Mouse (Mus musculus): ENCODE results near the gene Iqsec1. TPM values are rescaled to one million over a fixed set of nuclear protein-coding genes. Genes with fewer than 3 reads are reported as not detected.

Iqsec1 gene
- total and polyA plus RNA-seq, 2 experiments from 2014 or later = 29.0 to 175 TPM

DNA sequence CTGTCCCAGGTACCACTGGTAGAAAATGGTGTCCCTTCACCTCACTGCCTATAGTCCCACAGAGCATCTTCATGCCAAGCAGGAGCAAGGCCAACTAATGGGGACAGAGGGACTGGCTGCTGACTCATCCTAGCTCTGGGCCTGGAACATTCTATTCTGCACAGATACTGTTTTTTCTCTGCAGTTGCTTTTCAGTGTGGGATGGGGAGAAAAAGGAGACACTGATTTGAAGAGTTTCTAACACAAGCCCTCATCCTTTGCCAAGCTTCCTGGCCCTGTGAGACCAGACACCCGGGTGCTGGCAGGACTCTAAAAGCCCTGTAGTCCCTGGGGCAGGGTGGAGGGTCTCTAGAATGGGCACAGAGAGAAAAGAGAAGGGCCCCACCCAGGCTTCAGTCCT, 292.7 kb downstream of the Iqsec1 start:
- Histone ChIP-seq H3K27ac (peak overlapping the region; percentile 32; the same call in 1 of the 2 replicates), H3K36me3 (ENCODE audit: insufficient read depth, low read length) (peaks cover 15% of the 10 kb centered on the region), H3K4me2 (ENCODE audit: low read depth, low read length) (no peak overlapping the region), H3K9me3 (ENCODE audit: low read length) (no peaks in the 10 kb centered on the region), H3K4me1 (ENCODE audit: insufficient read depth, low read length) (peaks cover 16% of the 10 kb centered on the region), H3K9ac (replicated peaks; ENCODE audit: low read length) (no peak overlapping the region; the same call in 1 of the 2 replicates), H3K27me3 (ENCODE audit: insufficient read depth, low read length) (no peaks in the 10 kb centered on the region), H3K4me3 (ENCODE audit: low read length) (no peak overlapping the region)
- WGBS = 55% methylated on average over 1 of the region's 1 CpGs
- no peak for TF ChIP-seq CTCF (IDR thresholded peaks at IDR 0.05; ENCODE audit: low read depth)
- DNase-seq (ENCODE audit: low spot score) (no peak), ATAC-seq (no peak)

DNA sequence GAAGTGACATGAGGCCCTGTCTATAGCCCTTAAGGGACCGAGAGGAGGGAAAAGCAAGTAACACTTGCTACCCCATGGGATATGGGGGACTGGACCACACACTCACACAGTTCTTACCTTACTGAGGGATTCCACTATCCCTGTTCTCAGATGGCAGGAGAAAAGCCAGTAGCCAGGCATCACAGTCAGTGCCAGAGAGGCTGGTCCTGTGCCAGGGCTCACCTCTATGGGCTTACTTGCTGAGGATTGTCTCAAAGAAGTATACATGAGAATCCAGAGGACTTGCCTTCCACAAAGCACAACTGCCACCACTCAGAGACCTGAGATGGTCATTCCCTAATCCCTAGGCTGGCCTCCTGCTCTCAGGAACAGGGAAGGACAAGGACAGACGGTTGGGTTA, 296.1 kb downstream of the Iqsec1 start:
- Histone ChIP-seq H3K9ac (replicated peaks; ENCODE audit: low read length) (no peak overlapping the region), H3K27me3 (ENCODE audit: insufficient read depth, low read length) (no peaks in the 10 kb centered on the region), H3K9me3 (ENCODE audit: low read length) (no peaks in the 10 kb centered on the region), H3K4me1 (ENCODE audit: insufficient read depth, low read length) (peaks cover 4% of the 10 kb centered on the region; the same call in 1 of the 2 replicates), H3K4me2 (ENCODE audit: low read depth, low read length) (no peak overlapping the region), H3K4me3 (ENCODE audit: low read length) (no peak overlapping the region), H3K27ac (no peak overlapping the region), H3K36me3 (ENCODE audit: insufficient read depth, low read length) (peaks cover 41% of the 10 kb centered on the region)
- WGBS = 83% methylated on average over 2 of the region's 2 CpGs
- ATAC-seq = no peak
- no peak for TF ChIP-seq CTCF (IDR thresholded peaks at IDR 0.05; ENCODE audit: low read depth)
- DNase-seq (ENCODE audit: low spot score) = no peak

DNA sequence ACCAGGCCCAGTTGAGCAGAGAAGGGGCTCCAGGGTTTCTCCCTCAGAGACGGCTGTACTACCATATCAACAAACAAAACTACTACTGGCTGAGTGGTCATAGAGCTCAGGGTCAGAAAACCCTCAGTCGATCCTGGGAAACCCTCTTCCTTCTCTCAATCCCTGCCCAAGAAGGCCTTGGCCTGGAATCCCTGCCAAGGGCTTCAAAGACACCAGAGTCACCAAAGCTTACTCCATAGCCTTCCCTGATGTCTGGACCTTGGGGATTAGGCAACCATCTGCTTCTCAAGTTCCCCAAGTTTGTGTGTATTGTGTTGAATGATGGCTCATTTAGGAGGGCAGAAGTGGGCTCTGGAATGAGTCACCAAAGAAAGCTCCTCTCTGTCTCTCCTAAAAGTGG, 296.6 kb downstream of the Iqsec1 start:
- no peak overlapping the region for H3K9ac ChIP-seq (replicated peaks; ENCODE audit: low read length)
- DNase-seq (ENCODE audit: low spot score) = no peak
- H3K27me3 ChIP-seq (ENCODE audit: insufficient read depth, low read length) = no peaks in the 10 kb centered on the region
- no peak for ATAC-seq
- H3K9me3 ChIP-seq (ENCODE audit: low read length) = no peaks in the 10 kb centered on the region
- peaks cover 41% of the 10 kb centered on the region for H3K36me3 ChIP-seq (ENCODE audit: insufficient read depth, low read length)
- no peak overlapping the region for H3K4me2 ChIP-seq (ENCODE audit: low read depth, low read length)
- H3K27ac ChIP-seq = no peak overlapping the region
- no peak overlapping the region for H3K4me3 ChIP-seq (ENCODE audit: low read length)
- no peak for TF ChIP-seq CTCF (IDR thresholded peaks at IDR 0.05; ENCODE audit: low read depth)
- WGBS = 77% methylated on average over 2 of the region's 2 CpGs
- H3K4me1 ChIP-seq (ENCODE audit: insufficient read depth, low read length) = peaks cover 4% of the 10 kb centered on the region; the same call in 1 of the 2 replicates

DNA sequence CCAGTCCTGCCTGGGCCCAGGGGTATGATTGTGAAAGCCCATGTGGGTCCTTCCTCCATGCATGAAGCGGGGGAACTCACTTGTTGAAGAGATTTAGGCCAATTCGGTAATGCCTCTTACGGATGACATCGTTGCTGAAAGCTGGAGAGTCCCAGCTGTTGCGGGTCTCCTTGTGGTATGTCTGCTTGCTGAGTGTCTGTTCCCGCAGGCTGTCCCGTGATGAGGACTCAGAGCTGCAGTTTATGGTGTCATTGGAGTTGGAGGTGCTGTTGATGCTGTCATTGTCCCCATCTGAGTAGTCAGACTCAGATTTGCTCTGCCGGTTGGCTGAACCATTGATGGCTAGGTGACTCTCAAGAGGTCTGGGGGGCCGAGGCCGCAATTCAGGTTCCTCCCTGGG, 299.0 kb downstream of the Iqsec1 start:
- peaks cover 44% of the 10 kb centered on the region for H3K36me3 ChIP-seq (ENCODE audit: insufficient read depth, low read length)
- H3K9me3 ChIP-seq (ENCODE audit: low read length) = no peaks in the 10 kb centered on the region
- WGBS = 84% methylated on average over 10 of the region's 10 CpGs
- no peak overlapping the region for H3K4me3 ChIP-seq (ENCODE audit: low read length)
- H3K4me1 ChIP-seq (ENCODE audit: insufficient read depth, low read length) = no peaks in the 10 kb centered on the region
- ATAC-seq (no peak), DNase-seq (ENCODE audit: low spot score) (no peak)
- TF ChIP-seq CTCF (IDR thresholded peaks at IDR 0.05; ENCODE audit: low read depth) = no peak
- H3K27ac ChIP-seq = no peak overlapping the region
- H3K9ac ChIP-seq (replicated peaks; ENCODE audit: low read length) = no peak overlapping the region
- H3K27me3 ChIP-seq (ENCODE audit: insufficient read depth, low read length) = no peaks in the 10 kb centered on the region
- no peak overlapping the region for H3K4me2 ChIP-seq (ENCODE audit: low read depth, low read length)

DNA sequence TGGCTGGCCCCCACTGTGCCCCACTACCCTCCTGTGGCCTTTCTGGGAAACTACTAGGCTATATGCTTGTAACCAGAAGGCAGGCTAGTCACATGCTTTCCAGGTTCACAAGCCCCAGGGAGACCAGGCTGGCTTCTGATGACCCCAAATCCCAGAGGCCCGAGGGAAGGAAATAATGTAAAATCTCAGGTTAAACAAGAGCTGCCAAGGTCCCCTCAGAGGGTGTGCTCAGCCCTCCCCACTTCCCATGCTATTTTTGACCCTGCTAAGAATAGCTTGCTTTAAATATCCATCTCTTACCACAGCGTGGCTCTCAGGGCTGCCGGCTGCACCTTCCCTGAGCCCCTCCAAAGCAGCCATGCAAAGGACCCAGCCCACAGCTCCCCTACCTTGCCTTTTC, 299.7 kb downstream of the Iqsec1 start:
- Histone ChIP-seq H3K4me1 (ENCODE audit: insufficient read depth, low read length) (no peaks in the 10 kb centered on the region), H3K36me3 (ENCODE audit: insufficient read depth, low read length) (peaks cover 37% of the 10 kb centered on the region), H3K9ac (replicated peaks; ENCODE audit: low read length) (no peak overlapping the region), H3K4me3 (ENCODE audit: low read length) (no peak overlapping the region), H3K4me2 (ENCODE audit: low read depth, low read length) (no peak overlapping the region), H3K27ac (no peak overlapping the region), H3K27me3 (ENCODE audit: insufficient read depth, low read length) (no peaks in the 10 kb centered on the region), H3K9me3 (ENCODE audit: low read length) (no peaks in the 10 kb centered on the region)
- ATAC-seq (no peak), DNase-seq (ENCODE audit: low spot score) (no peak)
- 70% methylated on average over 3 of the region's 3 CpGs for WGBS
- no peak for TF ChIP-seq CTCF (IDR thresholded peaks at IDR 0.05; ENCODE audit: low read depth)

DNA sequence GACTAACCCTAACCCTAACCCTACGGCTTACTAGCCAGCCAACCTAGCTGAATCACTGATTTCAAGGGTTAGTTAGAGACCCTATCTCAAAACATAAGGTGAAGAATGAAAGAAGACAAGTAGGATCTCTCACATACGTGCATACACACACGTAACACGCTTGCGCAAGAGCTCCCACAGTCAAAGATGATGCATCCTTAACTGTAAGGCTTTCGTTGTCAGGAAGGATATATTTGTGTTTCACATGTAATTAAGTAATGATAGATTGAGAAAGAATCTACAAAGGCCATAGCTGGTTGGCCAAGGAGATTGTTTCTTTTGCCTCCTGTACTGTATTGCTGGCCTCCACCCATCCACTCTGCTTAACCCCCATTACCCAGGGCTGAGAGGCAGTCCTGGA, 300.5 kb downstream of the Iqsec1 start:
- over 99% methylated on average over 6 of the region's 6 CpGs for WGBS
- DNase-seq (ENCODE audit: low spot score) = no peak
- no peak overlapping the region for H3K4me2 ChIP-seq (ENCODE audit: low read depth, low read length)
- H3K4me1 ChIP-seq (ENCODE audit: insufficient read depth, low read length) = no peaks in the 10 kb centered on the region
- no peak overlapping the region for H3K9ac ChIP-seq (replicated peaks; ENCODE audit: low read length)
- H3K36me3 ChIP-seq (ENCODE audit: insufficient read depth, low read length) = peaks cover 37% of the 10 kb centered on the region
- ATAC-seq = no peak
- no peak overlapping the region for H3K4me3 ChIP-seq (ENCODE audit: low read length)
- no peak overlapping the region for H3K27ac ChIP-seq
- no peak for TF ChIP-seq CTCF (IDR thresholded peaks at IDR 0.05; ENCODE audit: low read depth)
- H3K27me3 ChIP-seq (ENCODE audit: insufficient read depth, low read length) = no peaks in the 10 kb centered on the region
- H3K9me3 ChIP-seq (ENCODE audit: low read length) = no peaks in the 10 kb centered on the region

DNA sequence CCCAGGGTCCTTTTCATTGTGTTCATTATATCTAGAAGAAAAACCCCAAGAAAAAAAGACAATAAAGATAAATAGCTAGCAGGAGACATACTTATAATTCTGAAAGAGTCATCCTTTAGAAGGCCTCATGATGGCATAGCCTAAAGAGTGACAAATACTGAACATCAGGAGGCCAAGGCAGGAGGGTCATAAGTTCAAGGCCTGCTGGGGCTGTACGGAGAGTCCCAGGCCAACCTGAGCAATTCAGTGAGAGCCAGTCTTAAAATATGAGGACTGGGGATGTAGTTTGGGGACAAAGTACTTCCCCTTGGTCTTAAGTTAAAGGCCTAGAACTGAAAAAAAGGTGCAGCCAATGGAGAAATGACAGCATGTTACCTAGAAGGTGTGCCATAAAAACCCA, 301.7 kb downstream of the Iqsec1 start:
- no peaks in the 10 kb centered on the region for H3K4me1 ChIP-seq (ENCODE audit: insufficient read depth, low read length)
- H3K27me3 ChIP-seq (ENCODE audit: insufficient read depth, low read length) = no peaks in the 10 kb centered on the region
- no peak for ATAC-seq
- no peak overlapping the region for H3K4me2 ChIP-seq (ENCODE audit: low read depth, low read length)
- no peak for DNase-seq (ENCODE audit: low spot score)
- H3K4me3 ChIP-seq (ENCODE audit: low read length) = no peak overlapping the region
- WGBS = 52% methylated on average over 1 of the region's 1 CpGs
- H3K36me3 ChIP-seq (ENCODE audit: insufficient read depth, low read length) = peaks cover 37% of the 10 kb centered on the region
- no peak for TF ChIP-seq CTCF (IDR thresholded peaks at IDR 0.05; ENCODE audit: low read depth)
- no peak overlapping the region for H3K27ac ChIP-seq
- no peaks in the 10 kb centered on the region for H3K9me3 ChIP-seq (ENCODE audit: low read length)
- no peak overlapping the region for H3K9ac ChIP-seq (replicated peaks; ENCODE audit: low read length)

Measured in hindbrain, postnatal 0 days (tissue).